Mouse (Mus musculus) forebrain, postnatal 0 days (tissue): ENCODE measurements around the gene Apc2. TPM values are rescaled to one million over a fixed set of nuclear protein-coding genes. Genes with fewer than 3 reads are reported as not detected.
A peak's percentile ranks its signal among the peaks of the same experiment; 100 is the strongest.

ENCODE experiments used
- ATAC-seq: fragments of 200-750 bp; cut with Nextera tagmentation; 2 replicates; pipeline ENCODE4 v1.8.0; 2017; ENCODE audit warnings: mild to moderate bottlenecking, moderate library complexity
- DNase-seq: peaks from one replicate; pipeline ENCODE4 v3.0.0-alpha.2; 2015
- H3K27ac ChIP-seq: fragments of 300-500 bp; sonication (generic); 2 replicates; pipeline ENCODE4 v1.5.1; 2014; ENCODE audit warnings: low read depth, mild to moderate bottlenecking, antibody characterized with exemption, low read length, moderate library complexity, mixed read lengths
- H3K27me3 ChIP-seq: fragments of 300-500 bp; sonication (generic); 2 replicates; pipeline ENCODE4 v1.6.1; 2014; ENCODE audit warnings: mild to moderate bottlenecking, low read length, mixed read lengths; ENCODE audit not compliant: insufficient read depth
- H3K36me3 ChIP-seq: fragments of 300-500 bp; sonication (generic); 2 replicates; pipeline ENCODE4 v1.6.1; 2014; ENCODE audit warnings: mild to moderate bottlenecking, moderate library complexity; ENCODE audit not compliant: insufficient read depth
- H3K4me1 ChIP-seq: fragments of 300-500 bp; sonication (generic); 2 replicates; pipeline ENCODE4 v1.6.1; 2014; ENCODE audit warnings: antibody characterized with exemption; ENCODE audit not compliant: insufficient read depth
- H3K4me2 ChIP-seq: fragments of 300-500 bp; sonication (generic); 2 replicates; pipeline ENCODE4 v1.6.1; 2014; ENCODE audit warnings: low read depth, mild to moderate bottlenecking, moderate library complexity
- H3K4me3 ChIP-seq: fragments of 300-500 bp; sonication (generic); 2 replicates; pipeline ENCODE4 v1.5.1; 2014; ENCODE audit warnings: low read depth, low read length, mixed read lengths
- H3K9ac ChIP-seq: fragments of 300-500 bp; sonication (generic); 2 replicates; pipeline ENCODE4 v1.6.1; 2014; ENCODE audit warnings: mild to moderate bottlenecking
- H3K9me3 ChIP-seq: fragments of 300-500 bp; sonication (generic); 2 replicates; pipeline ENCODE4 v1.6.1; 2016; ENCODE audit warnings: low read length
- CTCF ChIP-seq: sonication (generic); IDR thresholded peaks from 2 replicates; pipeline ENCODE4 v1.5.1; 2016; ENCODE audit warnings: antibody characterized with exemption, control low read depth, low read depth
- WGBS: fragments of 180-500 bp; shearing (Covaris S2); extraction: QIAGEN DNeasy Blood & Tissue Kit; methylation state at CpG from one replicate; pipeline ENCODE4 v1.1.7; 2014; 5-methylcytosine and 5-hydroxymethylcytosine counted together
- polyA plus RNA-seq: library from polyadenylated mRNA; unstranded; fragments of >200 nt; fragmentation: Nextera tagmentation; extraction: Ambion mirVana; gene quantifications from 2 replicates; pipeline ENCODE4 v1.2.1, GENCODE M21; 2015
- total RNA-seq: library from RNA; depleted of rRNA; stranded (reverse); fragments of >200 nt; gene quantifications from 2 replicates; pipeline ENCODE4 v1.2.3, GENCODE M21; 2014

Apc2 gene
- total and polyA plus RNA-seq, 2 experiments from 2014 or later: 112 to 328 TPM

- Histone ChIP-seq H3K4me2 (peak within 1 kb of the TSS; percentile 89), H3K9me3 (no peaks in the 10 kb centered on the region), H3K27me3 (no peaks in the 10 kb centered on the region), H3K4me1 (peaks cover 3% of the 10 kb centered on the region; the same call in 1 of the 2 replicates), H3K36me3 (peaks cover 32% of the 10 kb centered on the region), H3K9ac (peak within 1 kb of the TSS; percentile 57), H3K4me3 (peak within 1 kb of the TSS; percentile 62), H3K27ac (peak within 1 kb of the TSS; percentile 72)
- peak; percentile 93 for DNase-seq
- TF ChIP-seq CTCF: no peak
- WGBS: under 1% methylated on average over 34 of the region's 34 CpGs
- ATAC-seq: peak; percentile 79
These were observed 24.6 kb downstream of the Apc2 start, which contains the start of gene 2310011J03Rik for GRCm38 (mm10) chr10:80320340-80320760. 2310011J03Rik (minus strand) TSS chr10:80320537.

- no peak overlapping the region for H3K4me2 ChIP-seq
- peaks cover 3% of the 10 kb centered on the region; the same call in 1 of the 2 replicates for H3K4me1 ChIP-seq
- H3K9ac ChIP-seq: no peak overlapping the region
- DNase-seq (no peak), ATAC-seq (no peak)
- 79% methylated on average over 6 of the region's 6 CpGs for WGBS
- H3K36me3 ChIP-seq: peaks cover 24% of the 10 kb centered on the region
- no peaks in the 10 kb centered on the region for H3K27me3 ChIP-seq
- no peaks in the 10 kb centered on the region for H3K9me3 ChIP-seq
- no peak overlapping the region for H3K27ac ChIP-seq
- no peak for TF ChIP-seq CTCF
- H3K4me3 ChIP-seq: no peak overlapping the region
These were observed 25.4 kb downstream of the Apc2 start for GRCm38 (mm10) chr10:80321014-80321669.

- DNase-seq (no peak), ATAC-seq (no peak)
- no peak overlapping the region for H3K27ac ChIP-seq
- H3K4me2 ChIP-seq: peak overlapping the region; percentile 96; the same call in 1 of the 2 replicates
- no peak for TF ChIP-seq CTCF
- no peaks in the 10 kb centered on the region for H3K9me3 ChIP-seq
- WGBS: 93% methylated on average over 21 of the region's 21 CpGs
- no peak overlapping the region for H3K4me3 ChIP-seq
- H3K27me3 ChIP-seq: no peaks in the 10 kb centered on the region
- no peak overlapping the region for H3K9ac ChIP-seq
- H3K4me1 ChIP-seq: peaks cover 3% of the 10 kb centered on the region; the same call in 1 of the 2 replicates
- H3K36me3 ChIP-seq: peaks cover 16% of the 10 kb centered on the region
These were observed 26.1 kb downstream of the Apc2 start for GRCm38 (mm10) chr10:80321670-80322581.

GRCm38 (mm10) chr10:80322811-80323211 lies 27.0 kb downstream of the Apc2 start:
- peak; percentile 32 for DNase-seq
- peak; percentile 13 for ATAC-seq

GRCm38 (mm10) chr10:80323261-80324119 lies 27.7 kb downstream of the Apc2 start:
- no peak overlapping the region; the same call in 1 of the 2 replicates for H3K27ac ChIP-seq
- peaks cover 3% of the 10 kb centered on the region; the same call in 1 of the 2 replicates for H3K4me1 ChIP-seq
- no peaks in the 10 kb centered on the region for H3K9me3 ChIP-seq
- no peak for TF ChIP-seq CTCF
- DNase-seq (no peak), ATAC-seq (peak; percentile 1; the same call in 1 of the 2 replicates)
- peak overlapping the region; percentile 45 for H3K4me3 ChIP-seq
- no peaks in the 10 kb centered on the region for H3K27me3 ChIP-seq
- H3K9ac ChIP-seq: peak overlapping the region; percentile 57
- H3K4me2 ChIP-seq: peak overlapping the region; percentile 96
- peaks cover under 1% of the 10 kb centered on the region; the same call in 1 of the 2 replicates for H3K36me3 ChIP-seq
- WGBS: 2% methylated on average over 34 of the region's 46 CpGs

More at GRCm38 (mm10) chr10:80322811-80323211, 27.0 kb downstream of the Apc2 start:
- 5% methylated on average over 28 of the region's 28 CpGs for WGBS
- Histone ChIP-seq H3K27me3 (no peaks in the 10 kb centered on the region), H3K9ac (peak overlapping the region; percentile 57), H3K4me3 (peak overlapping the region; percentile 45), H3K9me3 (no peaks in the 10 kb centered on the region), H3K27ac (no peak overlapping the region; the same call in 1 of the 2 replicates), H3K36me3 (peaks cover 7% of the 10 kb centered on the region; the same call in 1 of the 2 replicates), H3K4me2 (peak overlapping the region; percentile 96), H3K4me1 (peaks cover 3% of the 10 kb centered on the region; the same call in 1 of the 2 replicates)
- TF ChIP-seq CTCF: peak; percentile 17; the same call in 1 of the 2 replicates
